Mouse (Mus musculus): ENCODE data around the gene Hilpda.

- TF ChIP-seq CTCF (IDR thresholded peaks at IDR 0.05; ENCODE audit: low read depth, low read length), result no peak
- no peak for TF ChIP-seq TAL1 (conservative IDR thresholded peaks at IDR 0.05; ENCODE audit: low read depth, low read length)
- no peak for TF ChIP-seq POLR2AphosphoS5 (IDR thresholded peaks at IDR 0.05; ENCODE audit: insufficient replicate concordance, low read depth, low read length)
Observed at GRCm38 (mm10) chr6:29259418-29259817, 12.9 kb upstream of the Hilpda start.

Data from G1E (cell line).